Mouse (Mus musculus) brain, adult 2 months (tissue): ENCODE data around the gene Gm49337.

Experiments
- DNase-seq: peaks from one replicate; pipeline ENCODE4 v3.0.0; 2011; ENCODE audit warnings: low read depth, low spot score

Gm49337 gene

DNA sequence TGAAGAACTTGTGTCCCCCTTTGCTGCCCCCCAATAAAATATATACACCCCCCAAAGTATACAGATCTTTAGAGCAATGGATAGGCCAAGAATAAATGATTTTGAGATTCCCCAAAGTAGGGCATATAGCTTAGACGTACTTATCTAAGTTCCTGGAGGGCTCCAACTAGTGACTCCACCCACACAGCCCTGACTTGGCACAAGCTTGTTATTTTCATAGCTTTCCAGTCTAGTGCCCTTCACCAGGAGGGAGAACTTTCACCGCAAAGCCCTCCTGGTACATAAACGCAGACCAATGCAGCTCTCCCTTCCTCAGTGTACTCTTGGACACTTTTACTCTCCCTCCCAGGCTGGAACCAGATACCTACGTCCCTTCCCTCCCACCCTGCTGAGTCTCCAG is 11.0 kb upstream of the Gm49337 start:
- DNase-seq, result no peak

DNA sequence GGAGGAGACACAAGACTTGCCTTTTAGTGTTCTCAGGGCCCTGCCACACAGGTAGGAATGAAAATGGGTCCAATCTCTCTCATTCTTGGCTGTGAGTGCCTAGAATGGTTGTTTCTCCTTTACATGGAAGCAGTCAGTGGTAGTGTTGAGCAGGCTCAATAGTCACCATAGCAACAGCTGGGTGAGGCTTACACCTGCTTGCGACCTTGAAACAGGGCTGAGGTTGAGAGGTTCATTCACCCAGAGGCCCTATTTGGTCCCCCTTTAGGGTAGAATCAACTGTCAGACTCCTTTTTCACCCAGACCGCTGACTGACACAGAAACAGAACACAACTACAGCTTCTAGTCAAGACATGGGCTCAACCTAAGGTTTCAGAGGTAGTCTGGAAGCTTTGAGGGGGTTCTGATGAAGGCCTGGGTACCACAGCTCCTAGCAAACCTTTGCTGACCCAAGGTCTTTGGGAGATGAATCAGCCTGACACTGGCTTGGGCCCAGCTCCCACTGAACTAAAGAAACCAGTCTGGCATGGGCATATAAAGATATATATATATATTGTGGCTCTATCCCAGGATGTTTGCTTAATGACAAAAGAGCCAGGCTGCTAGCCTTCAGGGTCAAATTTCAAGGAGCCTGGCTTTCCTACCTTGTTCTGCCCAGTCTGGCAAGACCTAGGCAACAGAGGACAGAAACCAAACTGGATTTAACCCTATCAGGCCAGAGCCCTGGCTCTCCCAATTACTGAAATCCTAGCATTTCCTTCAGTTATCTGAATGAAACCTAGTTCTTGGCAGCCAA is 8.2 kb upstream of the Gm49337 start:
- DNase-seq, result no peak

DNA sequence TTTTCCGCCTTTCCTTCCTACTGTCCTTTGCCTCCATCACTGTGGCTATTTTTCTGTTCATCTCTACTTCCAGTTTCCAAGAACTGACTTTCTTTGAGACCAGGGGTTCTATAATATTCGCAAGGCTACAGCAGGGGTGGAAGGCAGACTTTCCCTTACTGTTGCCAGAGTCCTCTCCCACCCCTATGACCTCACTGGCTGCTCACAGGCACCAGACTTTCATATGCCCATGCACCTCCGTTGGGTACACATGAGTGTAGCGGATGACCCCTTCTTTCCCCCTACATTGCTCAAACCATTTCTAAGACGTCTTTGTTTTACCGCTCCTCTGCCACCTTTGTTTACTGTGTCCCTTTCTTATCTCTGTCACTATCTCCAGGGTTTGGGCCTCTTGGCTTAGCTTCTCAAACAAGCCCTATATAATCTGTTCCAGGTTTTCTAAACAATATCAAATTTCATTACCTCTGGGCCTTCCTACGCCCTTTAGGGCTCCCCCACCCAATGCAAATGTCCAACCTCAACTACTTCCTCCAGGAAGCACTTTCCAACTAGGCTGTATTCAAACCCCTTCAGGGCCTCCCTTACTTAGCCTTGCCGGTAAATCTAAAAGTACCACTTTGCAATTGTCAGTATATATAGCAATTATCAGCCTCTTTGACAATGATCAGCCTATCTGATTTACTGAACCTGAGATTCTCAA is 7.3 kb upstream of the Gm49337 start:
- no peak for DNase-seq

DNA sequence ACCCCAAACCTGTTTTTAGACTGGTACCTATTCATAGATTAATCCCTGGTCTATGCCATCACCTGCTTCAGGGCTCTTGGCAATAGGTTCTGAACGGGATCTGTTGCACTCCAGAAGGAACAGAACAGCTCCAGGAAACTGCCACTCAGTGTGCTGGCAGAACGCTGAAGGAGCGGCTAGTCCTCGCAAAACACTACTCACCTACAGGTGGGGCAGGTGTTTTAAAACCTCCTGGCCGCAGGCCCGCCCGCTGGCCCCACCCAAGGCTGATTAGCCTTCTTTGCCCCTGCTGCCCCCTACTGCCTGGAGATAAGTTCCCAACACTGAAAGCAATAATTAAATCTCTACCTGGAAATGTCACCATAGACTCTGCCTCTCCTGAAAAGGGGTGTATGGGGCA is 5.8 kb upstream of the Gm49337 start, which contains the start of gene Tspan1:
Gene Tspan1, minus strand, starts transcription at position 198 of the 400 bp plus-strand sequence.
- DNase-seq, result peak; percentile 29

DNA sequence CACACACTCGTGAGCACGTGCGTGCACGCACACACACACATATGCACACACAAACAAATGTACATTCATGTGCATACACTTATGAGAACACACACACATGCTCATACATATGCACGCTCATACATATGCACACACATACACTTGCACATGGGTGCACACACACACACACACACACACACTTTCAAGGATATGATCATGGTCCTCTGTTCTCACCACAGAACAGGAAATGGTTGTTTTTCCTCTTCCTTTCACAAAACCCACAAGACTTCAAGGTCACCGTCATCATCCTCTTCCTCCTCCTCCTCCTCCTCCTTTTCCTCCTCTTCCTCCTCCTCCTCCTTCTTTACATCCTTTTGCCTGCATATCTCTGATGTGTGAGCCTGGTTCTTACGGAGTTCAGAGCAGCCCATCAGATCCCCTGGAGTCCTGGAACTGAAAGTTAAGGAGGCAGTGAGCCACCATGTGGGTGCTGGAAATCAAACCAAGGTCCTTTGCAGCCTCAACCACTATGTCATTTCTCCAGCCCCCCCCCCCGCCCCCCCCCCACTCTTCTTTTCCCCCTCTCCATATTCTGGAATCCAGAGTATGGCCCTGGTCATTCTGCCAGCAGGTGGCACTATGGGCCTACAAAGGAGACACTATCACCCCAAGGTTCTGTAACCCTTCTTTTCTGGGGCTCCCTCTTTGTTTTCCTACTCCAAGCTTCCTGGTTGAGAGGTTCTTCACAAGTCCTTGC is 4.4 kb upstream of the Gm49337 start:
- peak; percentile 88 for DNase-seq

DNA sequence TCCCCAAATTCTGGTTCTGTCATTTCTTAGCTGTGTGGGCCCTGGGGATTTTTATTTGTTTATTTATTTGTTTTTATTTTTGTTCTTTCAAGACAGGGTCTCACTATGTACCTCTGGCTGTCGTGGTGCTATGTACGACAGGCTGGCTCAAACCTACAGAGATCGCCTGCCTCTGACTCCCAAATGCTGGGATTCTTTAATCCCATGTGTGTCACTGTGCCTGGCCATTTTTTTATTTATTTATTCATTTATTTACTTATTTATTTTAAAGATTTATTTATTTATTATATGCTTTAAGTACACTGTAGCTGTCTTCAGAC is 3.9 kb upstream of the Gm49337 start:
- no peak for DNase-seq

DNA sequence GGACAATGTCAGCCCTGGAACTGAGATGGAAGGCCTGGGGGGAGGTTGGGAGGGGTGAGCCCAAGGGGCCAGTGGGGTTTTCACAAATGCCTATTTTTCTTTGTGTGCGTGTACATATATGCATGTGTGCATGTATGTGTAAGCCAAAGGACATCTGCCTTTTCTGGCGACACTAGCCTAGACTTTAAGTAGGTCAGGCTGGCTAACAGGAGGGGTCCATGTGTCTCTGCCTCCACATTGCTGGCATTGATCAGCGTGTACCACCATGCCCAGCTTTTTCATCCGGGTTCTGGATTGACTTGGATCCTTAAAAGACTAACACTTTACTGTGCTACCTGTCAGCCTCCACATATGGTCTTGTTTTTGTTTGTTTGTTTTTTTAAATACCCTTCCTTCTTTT is 568 bp downstream of the Gm49337 start:
- DNase-seq, result no peak

DNA sequence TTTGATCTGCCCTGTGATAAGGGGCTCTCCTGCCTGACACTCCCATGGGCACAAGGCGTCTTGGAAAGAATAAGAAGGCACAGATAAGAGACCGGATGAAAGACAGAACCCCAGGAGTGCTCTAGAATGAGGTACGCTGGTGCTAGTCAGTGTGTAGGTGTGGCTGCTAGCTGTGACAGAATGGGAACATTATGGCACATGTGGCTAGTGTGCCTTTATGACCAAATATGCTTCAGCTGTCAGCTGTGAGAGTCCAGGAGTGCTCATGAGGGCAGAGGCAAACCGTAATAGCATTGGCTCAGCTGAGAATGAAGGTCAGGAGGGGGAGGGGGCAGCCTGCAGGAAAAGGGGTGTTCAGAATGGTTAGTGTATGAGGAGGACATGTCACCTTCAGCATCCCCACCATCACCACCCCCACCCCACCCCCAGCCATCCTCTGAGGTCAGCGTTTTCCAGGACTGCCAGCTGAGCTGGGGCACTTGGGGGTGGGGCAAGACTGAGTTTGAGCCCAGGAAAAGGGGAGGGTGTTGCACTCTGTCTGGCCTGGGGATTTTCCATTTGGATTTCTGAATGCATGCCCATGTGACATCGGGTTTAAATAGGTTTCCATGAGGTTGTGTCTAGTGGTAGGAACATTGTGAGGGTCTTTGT is 1.4 kb downstream of the Gm49337 start:
- peak; percentile 92 for DNase-seq

DNA sequence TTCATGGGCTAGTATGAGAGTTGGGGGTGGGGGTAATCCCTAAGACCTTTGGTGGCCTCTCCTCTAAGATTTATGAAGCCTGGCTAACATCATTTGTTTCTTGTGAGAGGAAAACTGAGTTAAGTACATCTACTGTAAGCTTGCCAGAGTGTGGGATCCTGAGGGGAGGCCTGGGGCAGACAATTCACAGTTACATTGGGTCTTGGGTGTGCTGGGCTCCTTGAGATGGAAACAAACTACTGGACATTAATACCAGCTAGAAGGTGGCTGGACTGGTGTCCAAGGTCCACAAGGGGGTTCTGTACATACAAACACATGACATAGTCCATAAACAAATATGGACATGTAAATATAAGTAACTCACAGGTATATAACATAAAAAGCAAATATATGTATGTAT is 2.0 kb downstream of the Gm49337 start:
- DNase-seq, result no peak

DNA sequence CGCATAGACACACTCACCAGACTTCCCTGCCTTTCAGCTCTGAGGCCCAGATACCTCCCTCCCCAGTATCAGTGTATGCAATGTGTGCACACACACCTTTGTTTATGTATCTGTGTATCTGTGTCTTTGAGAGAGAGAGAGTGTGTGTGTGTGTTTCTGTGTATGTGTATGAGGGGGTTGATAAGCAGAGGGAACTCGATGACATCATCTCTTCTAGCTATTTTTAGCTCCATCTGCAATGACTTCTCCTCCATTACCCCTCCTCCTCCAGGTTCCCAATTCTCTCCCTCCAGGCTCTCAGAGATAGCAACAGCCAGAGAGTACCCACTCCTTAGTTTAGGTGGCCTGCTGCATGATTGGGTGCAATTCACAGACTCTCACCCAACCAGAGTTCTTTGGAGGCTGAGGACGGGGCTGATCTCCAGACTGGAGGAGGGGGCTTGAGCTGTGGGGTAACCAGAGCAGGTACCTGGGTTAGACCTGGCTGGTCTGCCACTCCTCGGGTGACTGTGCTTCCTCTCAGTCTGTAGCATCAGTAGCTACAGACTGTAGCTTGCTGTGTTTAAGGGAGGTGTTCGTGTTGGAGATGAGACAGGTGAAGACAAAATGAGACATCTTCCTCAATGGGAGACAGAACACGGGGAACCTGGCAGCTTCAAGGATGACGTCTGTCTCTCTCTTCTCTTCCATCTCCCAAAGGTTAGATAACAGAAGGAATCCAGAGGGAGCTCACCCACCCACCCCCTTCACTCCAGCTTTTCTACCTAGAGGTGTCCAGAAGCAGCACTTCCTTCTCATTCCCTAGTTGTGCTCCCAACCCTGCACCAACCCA is 2.7 kb downstream of the Gm49337 start:
- peak; percentile 98 for DNase-seq

DNA sequence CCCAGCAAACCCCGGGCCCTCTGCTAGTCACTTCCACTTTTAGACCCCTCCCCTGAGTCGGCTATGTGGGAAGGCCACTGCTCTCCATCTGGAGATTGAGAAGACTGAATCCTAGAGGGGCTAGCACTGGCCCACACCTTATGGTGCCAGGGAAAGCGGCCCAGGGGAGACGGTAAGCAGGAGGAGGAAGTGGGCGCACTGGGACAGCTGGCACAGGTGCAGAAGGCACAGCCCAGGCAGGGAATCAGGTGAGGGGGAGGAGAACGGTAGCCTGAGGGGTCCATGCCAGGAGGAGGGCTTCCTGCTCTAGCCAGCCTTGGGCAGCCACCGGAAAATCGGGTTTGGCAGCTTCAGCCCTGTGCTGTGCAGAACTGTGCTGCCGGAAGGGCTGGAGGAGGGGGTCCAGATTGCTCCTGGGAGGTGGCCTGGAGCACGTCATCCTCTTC is 3.4 kb downstream of the Gm49337 start:
- DNase-seq, result peak; percentile 99

DNA sequence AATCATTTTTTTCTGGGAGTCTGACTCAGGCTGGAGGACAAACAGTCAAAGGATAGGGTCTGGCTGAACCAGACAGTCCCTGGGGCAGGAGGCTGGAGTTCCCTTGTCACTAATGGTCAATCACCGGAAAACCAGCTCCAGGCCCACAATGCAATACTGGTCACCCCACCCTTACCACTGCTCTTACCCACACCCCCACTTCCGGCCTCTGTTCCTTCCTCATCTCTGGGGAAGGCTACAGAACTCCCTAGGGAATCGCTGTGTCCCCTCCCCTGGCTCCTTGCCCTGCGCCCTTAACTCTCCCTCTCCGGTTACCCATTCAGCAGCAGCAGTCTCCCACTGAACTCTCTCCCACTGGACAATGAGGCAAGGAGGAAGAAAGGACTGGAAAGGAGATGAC is 4.0 kb downstream of the Gm49337 start:
- DNase-seq, result peak; percentile 50

DNA sequence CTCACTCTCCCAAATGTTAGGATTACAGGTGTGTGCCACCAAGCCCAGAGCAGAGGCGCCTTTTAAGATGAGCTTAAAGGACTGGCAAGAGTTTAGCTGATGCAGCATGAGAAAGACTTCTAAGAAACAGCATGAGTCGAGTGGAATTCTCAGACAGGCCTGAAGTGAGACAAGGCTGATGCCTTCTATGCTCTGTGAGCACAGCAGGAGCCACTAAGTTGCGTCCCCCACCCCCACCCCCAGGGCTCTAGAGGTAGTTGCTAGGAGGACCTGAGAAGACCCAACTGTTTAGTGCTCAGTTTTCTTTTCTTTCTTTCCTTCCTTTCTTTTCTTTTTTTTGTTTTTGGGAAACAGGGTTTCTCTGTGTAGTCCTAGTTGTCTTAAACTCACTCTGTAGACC is 8.9 kb downstream of the Gm49337 start:
- no peak for DNase-seq

DNA sequence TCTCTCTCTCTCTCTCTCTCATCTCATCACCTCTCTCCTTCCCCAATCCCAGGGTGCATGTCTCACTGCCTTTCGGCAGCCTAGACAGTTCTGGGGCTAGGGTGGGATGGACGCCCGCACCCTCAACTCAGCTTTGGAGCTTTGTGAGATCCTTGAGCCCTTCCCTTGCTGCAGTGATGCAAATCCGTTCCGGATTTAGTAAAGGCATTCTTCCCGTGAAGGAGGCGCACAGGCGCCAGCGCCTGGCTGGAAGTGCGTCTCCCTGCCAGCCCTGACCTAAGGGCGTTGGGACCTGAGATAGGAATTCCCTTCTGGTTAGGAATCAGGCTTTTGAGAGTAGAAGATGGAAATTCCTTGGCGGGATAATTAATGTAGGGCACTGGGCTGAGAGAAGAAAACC is 9.6 kb downstream of the Gm49337 start:
- DNase-seq, result peak; percentile 85

DNA sequence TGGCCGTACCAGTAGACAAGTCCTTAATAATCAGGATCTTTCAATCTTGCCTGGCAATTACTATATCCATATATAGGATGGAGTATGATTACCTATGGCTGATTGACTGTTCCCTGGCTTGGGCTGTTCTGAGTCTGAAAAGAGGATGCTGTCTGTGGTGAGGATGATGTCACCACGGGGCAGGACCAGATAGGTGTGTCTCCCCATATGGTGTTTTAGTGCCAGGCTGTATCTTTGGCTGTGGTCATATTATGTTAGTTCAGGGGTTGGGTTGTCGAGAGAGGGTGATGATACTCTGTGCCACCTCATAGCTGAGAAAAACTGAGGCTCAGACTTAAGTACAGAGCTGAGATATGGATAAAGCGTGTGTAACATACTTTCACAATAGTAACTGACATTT is 11.9 kb downstream of the Gm49337 start:
- no peak for DNase-seq

DNA sequence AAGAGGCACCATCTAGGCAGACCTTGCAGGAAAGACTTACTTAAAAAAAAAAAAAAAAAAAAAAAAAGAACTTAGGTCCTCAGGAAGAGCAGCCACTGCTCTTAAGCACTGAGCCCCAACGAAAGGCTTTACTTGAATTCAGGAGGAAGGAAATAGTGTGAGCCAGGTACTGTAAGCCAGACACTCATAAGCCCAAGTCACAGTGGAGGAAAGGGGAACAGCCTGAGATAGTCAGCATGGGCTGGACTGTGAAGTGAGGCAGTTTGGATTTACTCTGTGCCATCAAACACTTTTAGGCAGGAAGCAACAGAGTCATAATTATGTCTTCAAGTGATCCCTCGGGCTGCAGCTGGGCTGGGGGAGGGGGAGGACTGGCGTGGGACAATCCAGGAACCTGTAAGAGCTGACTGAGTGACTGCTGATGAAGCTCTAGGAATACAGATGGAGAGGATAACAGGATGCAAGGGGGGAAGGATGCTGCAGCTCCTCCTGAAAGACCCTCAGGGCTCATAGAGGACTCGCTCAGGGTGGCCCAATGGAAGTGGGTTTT is 19.2 kb downstream of the Gm49337 start:
- DNase-seq, result peak; percentile 37

DNA sequence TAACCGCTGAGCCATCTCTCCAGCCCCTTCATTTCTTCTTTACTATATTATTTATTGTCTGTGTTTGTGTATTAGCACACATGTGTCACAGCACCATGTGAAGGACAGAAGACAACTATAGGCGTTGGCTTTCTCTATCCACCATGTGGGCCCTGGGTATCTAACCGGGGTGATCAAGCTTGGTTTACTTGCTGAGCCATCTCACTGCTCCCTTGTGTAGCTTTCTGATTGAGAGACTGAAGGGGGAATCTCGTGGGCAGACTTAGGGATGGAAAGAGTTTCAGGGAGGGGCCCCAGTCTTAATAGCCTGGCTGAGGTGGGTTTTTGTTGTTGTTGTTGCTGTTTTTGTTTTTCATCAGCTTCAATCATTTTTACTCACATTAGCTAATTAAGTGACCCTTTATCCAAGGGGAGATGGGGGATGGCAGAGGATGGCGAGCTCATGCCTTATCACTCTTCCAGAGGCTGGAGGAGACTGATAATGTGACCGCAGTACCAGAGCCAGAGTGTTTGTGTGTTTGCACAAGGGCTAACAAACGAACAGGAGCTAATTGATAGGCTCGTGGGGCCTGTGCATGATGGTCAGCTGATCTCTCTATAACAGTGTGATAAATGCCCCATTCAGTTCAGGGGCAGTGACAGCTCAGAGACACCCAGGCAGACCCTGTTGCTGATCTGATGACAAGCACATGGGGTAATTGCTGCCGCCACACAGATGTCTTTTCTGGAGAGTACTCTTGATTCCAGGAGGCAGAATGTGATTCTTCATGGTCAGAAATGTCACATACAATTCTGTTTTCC is 20.6 kb downstream of the Gm49337 start:
- DNase-seq, result peak; percentile 76

DNA sequence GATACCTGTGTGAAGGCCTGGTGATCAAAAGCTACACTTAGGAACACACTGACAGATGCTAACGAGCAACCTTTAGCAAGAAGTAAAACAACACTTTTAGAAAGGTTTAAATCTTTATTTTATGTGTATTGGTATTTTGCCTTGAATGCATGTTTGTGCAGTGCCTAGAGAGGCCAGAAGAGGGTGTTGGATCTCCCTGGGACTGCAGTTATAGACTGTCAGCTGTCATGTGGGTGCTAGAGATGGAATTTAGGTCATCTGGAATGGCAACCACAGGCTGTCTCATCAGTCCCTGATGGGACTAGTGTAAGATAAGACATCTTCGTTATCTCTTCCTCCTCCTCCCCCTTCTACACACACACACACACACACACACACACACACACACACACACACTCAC is 25.2 kb downstream of the Gm49337 start:
- peak; percentile 70 for DNase-seq

DNA sequence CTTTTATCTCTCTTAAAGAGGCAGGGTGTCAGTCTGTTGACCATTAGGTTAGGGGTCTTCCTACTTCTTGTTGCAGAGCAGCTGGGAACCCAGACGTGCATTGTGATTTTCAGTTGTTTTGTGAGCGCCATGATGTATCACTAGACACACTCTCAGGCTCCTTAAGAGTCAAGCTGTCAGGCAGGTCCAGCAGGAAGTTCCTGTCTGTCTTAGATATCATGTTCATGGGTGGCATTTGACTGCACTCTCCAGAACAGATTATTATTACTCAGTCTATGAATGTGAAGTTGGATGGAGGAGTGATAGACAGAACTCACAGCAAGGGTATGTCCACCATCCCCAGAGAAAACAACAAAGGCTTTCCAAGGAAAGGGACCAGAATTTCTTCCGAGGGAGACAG is 31.2 kb downstream of the Gm49337 start:
- no peak for DNase-seq

DNA sequence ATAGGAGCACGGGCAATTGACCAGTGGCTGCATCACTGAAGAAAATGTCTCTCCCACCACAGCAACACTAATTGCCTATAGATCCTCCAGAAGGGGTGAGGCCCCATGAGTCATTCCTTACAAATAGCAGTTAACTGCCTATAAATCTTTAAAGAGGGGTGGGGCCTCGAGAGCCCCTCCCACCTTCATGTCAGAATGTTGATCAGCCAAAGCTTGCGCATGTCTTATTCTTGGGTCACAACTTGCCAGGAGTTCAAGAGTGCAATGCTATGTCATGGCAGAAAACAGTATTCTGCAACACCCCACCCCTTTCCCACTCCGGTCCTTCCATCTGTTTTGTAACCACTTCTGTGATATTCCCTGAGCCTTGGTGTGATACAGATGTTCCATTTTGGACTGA is 33.3 kb downstream of the Gm49337 start:
- DNase-seq, result no peak
